Mouse (Mus musculus): ENCODE results near the gene Yars. TPM values are rescaled to one million over a fixed set of nuclear protein-coding genes. Genes with fewer than 3 reads are reported as not detected.

Gene Yars
- polyA plus RNA-seq, 1 experiment: 28.2 TPM

- no peaks in the 10 kb centered on the region; the same call in 1 of the 2 replicates for H3K4me1 ChIP-seq (ENCODE audit: control insufficient read depth, insufficient read depth, low read length)
Measured at GRCm38 (mm10) chr4:129236236-129236813, 46.8 kb downstream of the Yars start.

GRCm38 (mm10) chr4:129237843-129238441 is 48.4 kb downstream of the Yars start:
- H3K27ac ChIP-seq (ENCODE audit: control insufficient read depth, insufficient read depth, low read depth, low read length, poor library complexity): no peak overlapping the region
- H3K4me3 ChIP-seq (replicated peaks; ENCODE audit: control insufficient read depth, low read depth, low read length): no peak overlapping the region
- H3K4me1 ChIP-seq (ENCODE audit: control insufficient read depth, insufficient read depth, low read length): no peaks in the 10 kb centered on the region; the same call in 1 of the 2 replicates
- TF ChIP-seq CTCF (IDR thresholded peaks at IDR 0.05; ENCODE audit: control insufficient read depth, insufficient read depth, low read length) (no peak), POLR2A (IDR thresholded peaks at IDR 0.05; ENCODE audit: borderline replicate concordance, control insufficient read depth, low read depth, low read length) (no peak)
- WGBS: 76% methylated on average over 21 of the region's 21 CpGs

More at GRCm38 (mm10) chr4:129236236-129236813, 46.8 kb downstream of the Yars start:
- 66% methylated on average over 8 of the region's 8 CpGs for WGBS
- TF ChIP-seq POLR2A (IDR thresholded peaks at IDR 0.05; ENCODE audit: borderline replicate concordance, control insufficient read depth, low read depth, low read length) (no peak), CTCF (IDR thresholded peaks at IDR 0.05; ENCODE audit: control insufficient read depth, insufficient read depth, low read length) (no peak)
- Histone ChIP-seq H3K4me3 (replicated peaks; ENCODE audit: control insufficient read depth, low read depth, low read length) (no peak overlapping the region), H3K27ac (ENCODE audit: control insufficient read depth, insufficient read depth, low read depth, low read length, poor library complexity) (no peak overlapping the region)

GRCm38 (mm10) chr4:129238579-129239016 is 49.0 kb downstream of the Yars start:
- Histone ChIP-seq H3K27ac (ENCODE audit: control insufficient read depth, insufficient read depth, low read depth, low read length, poor library complexity) (no peak overlapping the region), H3K4me3 (replicated peaks; ENCODE audit: control insufficient read depth, low read depth, low read length) (no peak overlapping the region), H3K4me1 (ENCODE audit: control insufficient read depth, insufficient read depth, low read length) (no peaks in the 10 kb centered on the region; the same call in 1 of the 2 replicates)
- 18% methylated on average over 23 of the region's 23 CpGs for whole genome bisulfite sequencing
- TF ChIP-seq POLR2A (IDR thresholded peaks at IDR 0.05; ENCODE audit: borderline replicate concordance, control insufficient read depth, low read depth, low read length): no peak
- TF ChIP-seq CTCF (IDR thresholded peaks at IDR 0.05; ENCODE audit: control insufficient read depth, insufficient read depth, low read length): no peak

- under 1% methylated on average over 29 of the region's 29 CpGs for WGBS
- TF ChIP-seq POLR2A (IDR thresholded peaks at IDR 0.05; ENCODE audit: borderline replicate concordance, control insufficient read depth, low read depth, low read length) (no peak; the same call in 1 of the 2 replicates), CTCF (IDR thresholded peaks at IDR 0.05; ENCODE audit: control insufficient read depth, insufficient read depth, low read length) (no peak)
- Histone ChIP-seq H3K4me3 (replicated peaks; ENCODE audit: control insufficient read depth, low read depth, low read length) (no peak overlapping the region), H3K4me1 (ENCODE audit: control insufficient read depth, insufficient read depth, low read length) (no peaks in the 10 kb centered on the region; the same call in 1 of the 2 replicates), H3K27ac (ENCODE audit: control insufficient read depth, insufficient read depth, low read depth, low read length, poor library complexity) (no peak overlapping the region)
Measured at GRCm38 (mm10) chr4:129239075-129239474, 49.5 kb downstream of the Yars start.

- H3K4me1 ChIP-seq (ENCODE audit: control insufficient read depth, insufficient read depth, low read length): no peaks in the 10 kb centered on the region; the same call in 1 of the 2 replicates
- TF ChIP-seq POLR2A (IDR thresholded peaks at IDR 0.05; ENCODE audit: borderline replicate concordance, control insufficient read depth, low read depth, low read length): no peak
- TF ChIP-seq CTCF (IDR thresholded peaks at IDR 0.05; ENCODE audit: control insufficient read depth, insufficient read depth, low read length): no peak
- H3K27ac ChIP-seq (ENCODE audit: control insufficient read depth, insufficient read depth, low read depth, low read length, poor library complexity): no peak overlapping the region
- WGBS: 36% methylated on average over 7 of the region's 7 CpGs
- H3K4me3 ChIP-seq (replicated peaks; ENCODE audit: control insufficient read depth, low read depth, low read length): no peak overlapping the region
Measured at GRCm38 (mm10) chr4:129241898-129242297, 52.3 kb downstream of the Yars start.

- Histone ChIP-seq H3K4me3 (replicated peaks; ENCODE audit: control insufficient read depth, low read depth, low read length) (no peak overlapping the region), H3K4me1 (ENCODE audit: control insufficient read depth, insufficient read depth, low read length) (no peaks in the 10 kb centered on the region; the same call in 1 of the 2 replicates), H3K27ac (ENCODE audit: control insufficient read depth, insufficient read depth, low read depth, low read length, poor library complexity) (no peak overlapping the region)
- 74% methylated on average over 4 of the region's 4 CpGs for WGBS
- TF ChIP-seq POLR2A (IDR thresholded peaks at IDR 0.05; ENCODE audit: borderline replicate concordance, control insufficient read depth, low read depth, low read length): no peak
Measured at GRCm38 (mm10) chr4:129242327-129242726, 52.8 kb downstream of the Yars start.

GRCm38 (mm10) chr4:129242761-129243160 is 53.2 kb downstream of the Yars start:
- no peaks in the 10 kb centered on the region; the same call in 1 of the 2 replicates for H3K4me1 ChIP-seq (ENCODE audit: control insufficient read depth, insufficient read depth, low read length)
- no peak for TF ChIP-seq CTCF (IDR thresholded peaks at IDR 0.05; ENCODE audit: control insufficient read depth, insufficient read depth, low read length)
- no peak for TF ChIP-seq POLR2A (IDR thresholded peaks at IDR 0.05; ENCODE audit: borderline replicate concordance, control insufficient read depth, low read depth, low read length)
- WGBS: 76% methylated on average over 4 of the region's 4 CpGs

GRCm38 (mm10) chr4:129244802-129245201 is 55.2 kb downstream of the Yars start:
- Histone ChIP-seq H3K4me1 (ENCODE audit: control insufficient read depth, insufficient read depth, low read length) (no peaks in the 10 kb centered on the region), H3K27ac (ENCODE audit: control insufficient read depth, insufficient read depth, low read depth, low read length, poor library complexity) (no peak overlapping the region), H3K4me3 (replicated peaks; ENCODE audit: control insufficient read depth, low read depth, low read length) (no peak overlapping the region)
- 7% methylated on average over 4 of the region's 4 CpGs for WGBS
- TF ChIP-seq POLR2A (IDR thresholded peaks at IDR 0.05; ENCODE audit: borderline replicate concordance, control insufficient read depth, low read depth, low read length) (no peak), CTCF (IDR thresholded peaks at IDR 0.05; ENCODE audit: control insufficient read depth, insufficient read depth, low read length) (no peak)

More at GRCm38 (mm10) chr4:129242761-129243160, 53.2 kb downstream of the Yars start:
- H3K27ac ChIP-seq (ENCODE audit: control insufficient read depth, insufficient read depth, low read depth, low read length, poor library complexity): no peak overlapping the region
- H3K4me3 ChIP-seq (replicated peaks; ENCODE audit: control insufficient read depth, low read depth, low read length): no peak overlapping the region

Measured in bone marrow, adult 2 months (tissue).